Mouse (Mus musculus) hindbrain, embryonic 12.5 days (tissue): Measurements from ENCODE around the gene Ap1s1. TPM values are rescaled to one million over a fixed set of nuclear protein-coding genes. Genes with fewer than 3 reads are reported as not detected.
A peak's percentile ranks its signal among the peaks of the same experiment; 100 is the strongest.

Experiments
- ATAC-seq: fragments of 200-750 bp; cut with Nextera tagmentation; 2 replicates; pipeline ENCODE4 v1.8.0; 2017; ENCODE audit warnings: moderate TSS enrichment; ENCODE audit not compliant: low FRiP score
- H3K27ac ChIP-seq: fragments of 300-500 bp; sonication (generic); 2 replicates; pipeline ENCODE4 v1.5.1; 2016; ENCODE audit warnings: mild to moderate bottlenecking
- H3K27me3 ChIP-seq: fragments of 300-500 bp; sonication (generic); 2 replicates; pipeline ENCODE4 v1.6.1; 2016; ENCODE audit warnings: mild to moderate bottlenecking
- H3K36me3 ChIP-seq: fragments of 300-500 bp; sonication (generic); 2 replicates; pipeline ENCODE4 v1.6.1; 2016; ENCODE audit warnings: mild to moderate bottlenecking
- H3K4me1 ChIP-seq: fragments of 300-500 bp; sonication (generic); 2 replicates; pipeline ENCODE4 v1.6.1; 2016
- H3K4me2 ChIP-seq: fragments of 300-500 bp; sonication (generic); replicated peaks from 2 replicates; pipeline ENCODE4 v1.6.1; 2016; ENCODE audit warnings: mild to moderate bottlenecking
- H3K4me3 ChIP-seq: fragments of 300-500 bp; sonication (generic); 2 replicates; pipeline ENCODE4 v1.5.1; 2016; ENCODE audit warnings: mild to moderate bottlenecking
- H3K9ac ChIP-seq: fragments of 300-500 bp; sonication (generic); 2 replicates; pipeline ENCODE4 v1.6.1; 2016; ENCODE audit warnings: mild to moderate bottlenecking, moderate library complexity
- H3K9me3 ChIP-seq: fragments of 300-500 bp; sonication (generic); replicated peaks from 2 replicates; pipeline ENCODE4 v1.6.1; 2016; ENCODE audit warnings: mild to moderate bottlenecking
- WGBS: fragments of 180-500 bp; shearing (Covaris S2); methylation state at CpG from one replicate; pipeline ENCODE4 v1.1.7; 2016; 5-methylcytosine and 5-hydroxymethylcytosine counted together
- polyA plus RNA-seq: library from polyadenylated mRNA; unstranded; fragments of >200 nt; fragmentation: Nextera tagmentation; extraction: Ambion mirVana; gene quantifications from 2 replicates; pipeline ENCODE4 v1.2.1, GENCODE M21; 2016

The Ap1s1 gene
- polyA plus RNA-seq: 183 and 186 TPM in 2 replicates

- Histone ChIP-seq H3K9me3 (0 out of 2 replicates have a peak, but pooled peaks cover 3% of the 10 kb centered on the region), H3K4me1 (peaks cover 15% of the 10 kb centered on the region), H3K9ac (peak within 1 kb of the TSS; percentile 87), H3K4me2 (peak within 1 kb of the TSS; percentile 91), H3K4me3 (peak within 1 kb of the TSS; percentile 58), H3K27me3 (no peaks in the 10 kb centered on the region), H3K36me3 (peaks cover 23% of the 10 kb centered on the region), H3K27ac (peak within 1 kb of the TSS; percentile 83)
- under 1% methylated on average over 48 of the region's 48 CpGs for WGBS
- ATAC-seq: peak; percentile 91
These were observed at the start of gene Ap1s1 for GRCm38 (mm10) chr5:137045402-137046323. Gene Ap1s1, minus strand, starts transcription at chr5:137046135.

GRCm38 (mm10) chr5:137095135-137095534 lies 49.2 kb upstream of the Ap1s1 start:
- Histone ChIP-seq H3K4me3 (no peak overlapping the region), H3K36me3 (no peaks in the 10 kb centered on the region), H3K27me3 (no peaks in the 10 kb centered on the region), H3K9ac (no peak overlapping the region), H3K4me2 (no peak overlapping the region), H3K4me1 (no peaks in the 10 kb centered on the region), H3K9me3 (no peaks in the 10 kb centered on the region), H3K27ac (no peak overlapping the region)
- 91% methylated on average over 10 of the region's 10 CpGs for WGBS
- ATAC-seq: no peak

- no peak for ATAC-seq
- H3K27ac ChIP-seq: no peak overlapping the region; the same call in 1 of the 2 replicates
- WGBS: 80% methylated on average over 9 of the region's 9 CpGs
These were observed 47.8 kb upstream of the Ap1s1 start for GRCm38 (mm10) chr5:137093720-137094119.

GRCm38 (mm10) chr5:137091560-137091959 lies 45.6 kb upstream of the Ap1s1 start:
- no peak overlapping the region for H3K4me2 ChIP-seq
- H3K4me1 ChIP-seq: no peaks in the 10 kb centered on the region
- H3K9ac ChIP-seq: no peak overlapping the region
- 58% methylated on average over 6 of the region's 6 CpGs for WGBS
- ATAC-seq: no peak
- H3K36me3 ChIP-seq: no peaks in the 10 kb centered on the region
- no peaks in the 10 kb centered on the region for H3K9me3 ChIP-seq
- no peaks in the 10 kb centered on the region for H3K27me3 ChIP-seq
- no peak overlapping the region for H3K27ac ChIP-seq
- H3K4me3 ChIP-seq: no peak overlapping the region

More at GRCm38 (mm10) chr5:137093720-137094119, 47.8 kb upstream of the Ap1s1 start:
- Histone ChIP-seq H3K36me3 (no peaks in the 10 kb centered on the region), H3K4me1 (no peaks in the 10 kb centered on the region), H3K4me3 (no peak overlapping the region), H3K9me3 (no peaks in the 10 kb centered on the region), H3K9ac (no peak overlapping the region), H3K4me2 (no peak overlapping the region), H3K27me3 (no peaks in the 10 kb centered on the region)

GRCm38 (mm10) chr5:137090870-137091269 lies 44.9 kb upstream of the Ap1s1 start:
- H3K9me3 ChIP-seq: no peaks in the 10 kb centered on the region
- no peaks in the 10 kb centered on the region for H3K4me1 ChIP-seq
- H3K27ac ChIP-seq: no peak overlapping the region
- no peak overlapping the region for H3K9ac ChIP-seq
- ATAC-seq: no peak
- H3K27me3 ChIP-seq: no peaks in the 10 kb centered on the region
- no peaks in the 10 kb centered on the region for H3K36me3 ChIP-seq
- no peak overlapping the region for H3K4me3 ChIP-seq
- H3K4me2 ChIP-seq: no peak overlapping the region
- WGBS: 82% methylated on average over 10 of the region's 10 CpGs

- Histone ChIP-seq H3K9me3 (no peaks in the 10 kb centered on the region), H3K27me3 (no peaks in the 10 kb centered on the region), H3K36me3 (no peaks in the 10 kb centered on the region), H3K9ac (no peak overlapping the region), H3K4me1 (no peaks in the 10 kb centered on the region), H3K4me3 (no peak overlapping the region), H3K4me2 (no peak overlapping the region), H3K27ac (no peak overlapping the region)
- 90% methylated on average over 8 of the region's 8 CpGs for WGBS
- ATAC-seq: no peak
These were observed 41.5 kb upstream of the Ap1s1 start for GRCm38 (mm10) chr5:137087410-137087809.

GRCm38 (mm10) chr5:137085731-137086130 lies 39.8 kb upstream of the Ap1s1 start:
- H3K36me3 ChIP-seq: no peaks in the 10 kb centered on the region
- no peaks in the 10 kb centered on the region for H3K27me3 ChIP-seq
- ATAC-seq: no peak
- no peaks in the 10 kb centered on the region for H3K9me3 ChIP-seq
- no peaks in the 10 kb centered on the region for H3K4me1 ChIP-seq
- no peak overlapping the region for H3K4me3 ChIP-seq
- no peak overlapping the region for H3K27ac ChIP-seq
- no peak overlapping the region for H3K9ac ChIP-seq
- 86% methylated on average over 3 of the region's 3 CpGs for WGBS
- H3K4me2 ChIP-seq: no peak overlapping the region

- Histone ChIP-seq H3K36me3 (no peaks in the 10 kb centered on the region), H3K9me3 (no peaks in the 10 kb centered on the region), H3K9ac (no peak overlapping the region), H3K4me2 (no peak overlapping the region), H3K27ac (no peak overlapping the region), H3K27me3 (no peaks in the 10 kb centered on the region), H3K4me1 (no peaks in the 10 kb centered on the region), H3K4me3 (no peak overlapping the region)
- WGBS: 84% methylated on average over 6 of the region's 6 CpGs
- no peak for ATAC-seq
These were observed 39.1 kb upstream of the Ap1s1 start for GRCm38 (mm10) chr5:137085021-137085420.

GRCm38 (mm10) chr5:137083051-137083450 lies 37.1 kb upstream of the Ap1s1 start:
- no peak overlapping the region for H3K4me3 ChIP-seq
- H3K9ac ChIP-seq: no peak overlapping the region
- H3K27me3 ChIP-seq: no peaks in the 10 kb centered on the region
- no peak overlapping the region for H3K27ac ChIP-seq
- no peak for ATAC-seq
- no peaks in the 10 kb centered on the region; the same call in 1 of the 2 replicates for H3K4me1 ChIP-seq
- H3K4me2 ChIP-seq: no peak overlapping the region
- 83% methylated on average over 4 of the region's 4 CpGs for WGBS
- H3K36me3 ChIP-seq: no peaks in the 10 kb centered on the region
- no peaks in the 10 kb centered on the region for H3K9me3 ChIP-seq

- Histone ChIP-seq H3K4me3 (no peak overlapping the region), H3K9me3 (no peaks in the 10 kb centered on the region), H3K36me3 (no peaks in the 10 kb centered on the region), H3K4me2 (no peak overlapping the region), H3K9ac (no peak overlapping the region), H3K27ac (no peak overlapping the region), H3K27me3 (no peaks in the 10 kb centered on the region), H3K4me1 (peaks cover 3% of the 10 kb centered on the region; the same call in 1 of the 2 replicates)
- WGBS: 60% methylated on average over 5 of the region's 5 CpGs
- ATAC-seq: no peak
These were observed 33.9 kb upstream of the Ap1s1 start for GRCm38 (mm10) chr5:137079849-137080248.

- Histone ChIP-seq H3K27me3 (no peaks in the 10 kb centered on the region), H3K4me3 (no peak overlapping the region), H3K27ac (no peak overlapping the region), H3K9ac (no peak overlapping the region), H3K9me3 (no peaks in the 10 kb centered on the region), H3K36me3 (no peaks in the 10 kb centered on the region), H3K4me2 (no peak overlapping the region), H3K4me1 (peaks cover 8% of the 10 kb centered on the region; the same call in 1 of the 2 replicates)
- no peak for ATAC-seq
- WGBS: 61% methylated on average over 6 of the region's 6 CpGs
These were observed 32.7 kb upstream of the Ap1s1 start for GRCm38 (mm10) chr5:137078616-137079015.

GRCm38 (mm10) chr5:137078041-137078440 lies 32.1 kb upstream of the Ap1s1 start:
- Histone ChIP-seq H3K4me1 (peaks cover 8% of the 10 kb centered on the region; the same call in 1 of the 2 replicates), H3K9me3 (no peaks in the 10 kb centered on the region), H3K9ac (no peak overlapping the region), H3K36me3 (no peaks in the 10 kb centered on the region), H3K4me3 (no peak overlapping the region), H3K27me3 (no peaks in the 10 kb centered on the region), H3K27ac (no peak overlapping the region), H3K4me2 (no peak overlapping the region)
- no peak for ATAC-seq
- 86% methylated on average over 14 of the region's 14 CpGs for WGBS
